Mouse (Mus musculus): ENCODE measurements around the gene Atp1b3.

The Atp1b3 gene

GRCm38 (mm10) chr9:96363581-96364140 lies 581 bp downstream of the Atp1b3 start:
- DNase-seq: peak; percentile 66

- DNase-seq: peak; percentile 31
These were observed 4.2 kb downstream of the Atp1b3 start for GRCm38 (mm10) chr9:96360056-96360455.

- DNase-seq: no peak
These were observed 10.4 kb downstream of the Atp1b3 start for GRCm38 (mm10) chr9:96353799-96354198.

GRCm38 (mm10) chr9:96353121-96353769 lies 11.0 kb downstream of the Atp1b3 start:
- DNase-seq: peak; percentile 33

GRCm38 (mm10) chr9:96351771-96352170 lies 12.5 kb downstream of the Atp1b3 start:
- peak; percentile 30 for DNase-seq

- DNase-seq: peak; percentile 43
These were observed 13.8 kb downstream of the Atp1b3 start for GRCm38 (mm10) chr9:96350476-96350875.

- DNase-seq: peak; percentile 67
These were observed 14.2 kb downstream of the Atp1b3 start for GRCm38 (mm10) chr9:96350010-96350409.

GRCm38 (mm10) chr9:96348885-96349284 lies 15.4 kb downstream of the Atp1b3 start:
- DNase-seq: no peak

- DNase-seq: no peak
These were observed 18.5 kb downstream of the Atp1b3 start for GRCm38 (mm10) chr9:96345750-96346149.

- no peak for DNase-seq
These were observed 33.1 kb downstream of the Atp1b3 start for GRCm38 (mm10) chr9:96331146-96331545.

- no peak for DNase-seq
These were observed 36.0 kb downstream of the Atp1b3 start for GRCm38 (mm10) chr9:96328226-96328625.

- DNase-seq: no peak
These were observed 37.7 kb downstream of the Atp1b3 start for GRCm38 (mm10) chr9:96326496-96326923.

GRCm38 (mm10) chr9:96324502-96324901 lies 39.7 kb downstream of the Atp1b3 start:
- DNase-seq: no peak

- no peak for DNase-seq
These were observed 41.7 kb downstream of the Atp1b3 start for GRCm38 (mm10) chr9:96322411-96323152.

GRCm38 (mm10) chr9:96320551-96320980 lies 43.7 kb downstream of the Atp1b3 start:
- DNase-seq: no peak

- no peak for DNase-seq
These were observed 44.9 kb downstream of the Atp1b3 start for GRCm38 (mm10) chr9:96319333-96319732.

- no peak for DNase-seq
These were observed 52.2 kb downstream of the Atp1b3 start for GRCm38 (mm10) chr9:96312074-96312473.

- no peak for DNase-seq
These were observed 55.4 kb downstream of the Atp1b3 start for GRCm38 (mm10) chr9:96308816-96309215.

- DNase-seq: no peak
These were observed 64.8 kb downstream of the Atp1b3 start for GRCm38 (mm10) chr9:96299324-96300008.

- DNase-seq: no peak
These were observed 72.1 kb downstream of the Atp1b3 start for GRCm38 (mm10) chr9:96292144-96292543.

- no peak for DNase-seq
These were observed 79.3 kb downstream of the Atp1b3 start for GRCm38 (mm10) chr9:96284916-96285315.
